Mouse (Mus musculus): Measurements from ENCODE around the gene Map1b. TPM values are rescaled to one million over a fixed set of nuclear protein-coding genes. Genes with fewer than 3 reads are reported as not detected.

Map1b gene
- polyA plus RNA-seq, 1 experiment from 2014 or later, result 88.0 TPM

GRCm38 (mm10) chr13:99450766-99451165 lies 65.6 kb downstream of the Map1b start:
- H3K27ac ChIP-seq (ENCODE audit: low read length), result no peak overlapping the region
- H3K27me3 ChIP-seq (ENCODE audit: control insufficient read depth, insufficient read depth, low read length), result no peaks in the 10 kb centered on the region
- 73% methylated on average over 7 of the region's 7 CpGs for WGBS
- peaks cover 25% of the 10 kb centered on the region for H3K4me1 ChIP-seq (ENCODE audit: control insufficient read depth, insufficient read depth, low read length)
- no peak; the same call in 1 of the 2 replicates for ATAC-seq (replicated peaks; ENCODE audit: extremely low read depth, insufficient read depth, low FRiP score)
- no peaks in the 10 kb centered on the region for H3K9me3 ChIP-seq (replicated peaks; ENCODE audit: control insufficient read depth, low read length)
- no peak overlapping the region for H3K4me3 ChIP-seq (ENCODE audit: low read length)
- no peak overlapping the region for H3K4me2 ChIP-seq (ENCODE audit: low read depth, low read length)
- H3K9ac ChIP-seq (ENCODE audit: low read length), result no peak overlapping the region
- no peaks in the 10 kb centered on the region for H3K36me3 ChIP-seq (ENCODE audit: control insufficient read depth, insufficient read depth)

- Histone ChIP-seq H3K4me3 (ENCODE audit: low read length) (no peak overlapping the region), H3K4me2 (ENCODE audit: low read depth, low read length) (no peak overlapping the region), H3K36me3 (ENCODE audit: control insufficient read depth, insufficient read depth) (no peaks in the 10 kb centered on the region), H3K27me3 (ENCODE audit: control insufficient read depth, insufficient read depth, low read length) (no peaks in the 10 kb centered on the region), H3K9ac (ENCODE audit: low read length) (no peak overlapping the region), H3K9me3 (replicated peaks; ENCODE audit: control insufficient read depth, low read length) (no peaks in the 10 kb centered on the region), H3K27ac (ENCODE audit: low read length) (no peak overlapping the region), H3K4me1 (ENCODE audit: control insufficient read depth, insufficient read depth, low read length) (peaks cover 21% of the 10 kb centered on the region)
- 77% methylated on average over 4 of the region's 4 CpGs for WGBS
- no peak for ATAC-seq (replicated peaks; ENCODE audit: extremely low read depth, insufficient read depth, low FRiP score)
Observed at GRCm38 (mm10) chr13:99449547-99449946, 66.8 kb downstream of the Map1b start.

GRCm38 (mm10) chr13:99448278-99448677 lies 68.1 kb downstream of the Map1b start:
- Histone ChIP-seq H3K9me3 (replicated peaks; ENCODE audit: control insufficient read depth, low read length) (no peaks in the 10 kb centered on the region), H3K27me3 (ENCODE audit: control insufficient read depth, insufficient read depth, low read length) (no peaks in the 10 kb centered on the region), H3K4me1 (ENCODE audit: control insufficient read depth, insufficient read depth, low read length) (peaks cover 23% of the 10 kb centered on the region), H3K4me3 (ENCODE audit: low read length) (no peak overlapping the region), H3K27ac (ENCODE audit: low read length) (no peak overlapping the region), H3K36me3 (ENCODE audit: control insufficient read depth, insufficient read depth) (no peaks in the 10 kb centered on the region), H3K4me2 (ENCODE audit: low read depth, low read length) (no peak overlapping the region), H3K9ac (ENCODE audit: low read length) (no peak overlapping the region)
- no peak for ATAC-seq (replicated peaks; ENCODE audit: extremely low read depth, insufficient read depth, low FRiP score)
- WGBS, result 72% methylated on average over 4 of the region's 4 CpGs

- Histone ChIP-seq H3K9ac (ENCODE audit: low read length) (no peak overlapping the region), H3K4me3 (ENCODE audit: low read length) (no peak overlapping the region), H3K27ac (ENCODE audit: low read length) (no peak overlapping the region), H3K9me3 (replicated peaks; ENCODE audit: control insufficient read depth, low read length) (no peaks in the 10 kb centered on the region), H3K36me3 (ENCODE audit: control insufficient read depth, insufficient read depth) (no peaks in the 10 kb centered on the region), H3K27me3 (ENCODE audit: control insufficient read depth, insufficient read depth, low read length) (no peaks in the 10 kb centered on the region), H3K4me1 (ENCODE audit: control insufficient read depth, insufficient read depth, low read length) (peaks cover 23% of the 10 kb centered on the region), H3K4me2 (ENCODE audit: low read depth, low read length) (no peak overlapping the region)
- no peak for ATAC-seq (replicated peaks; ENCODE audit: extremely low read depth, insufficient read depth, low FRiP score)
- 46% methylated on average over 11 of the region's 11 CpGs for WGBS
Observed at GRCm38 (mm10) chr13:99447403-99448199, 68.7 kb downstream of the Map1b start.

- no peak overlapping the region for H3K9ac ChIP-seq (ENCODE audit: low read length)
- no peak for ATAC-seq (replicated peaks; ENCODE audit: extremely low read depth, insufficient read depth, low FRiP score)
- no peak overlapping the region for H3K4me2 ChIP-seq (ENCODE audit: low read depth, low read length)
- H3K27me3 ChIP-seq (ENCODE audit: control insufficient read depth, insufficient read depth, low read length), result no peaks in the 10 kb centered on the region
- H3K4me3 ChIP-seq (ENCODE audit: low read length), result no peak overlapping the region
- no peaks in the 10 kb centered on the region for H3K36me3 ChIP-seq (ENCODE audit: control insufficient read depth, insufficient read depth)
- whole genome bisulfite sequencing, result 77% methylated on average over 7 of the region's 7 CpGs
- peaks cover 23% of the 10 kb centered on the region for H3K4me1 ChIP-seq (ENCODE audit: control insufficient read depth, insufficient read depth, low read length)
- no peak overlapping the region; the same call in 1 of the 2 replicates for H3K27ac ChIP-seq (ENCODE audit: low read length)
- no peaks in the 10 kb centered on the region for H3K9me3 ChIP-seq (replicated peaks; ENCODE audit: control insufficient read depth, low read length)
Observed at GRCm38 (mm10) chr13:99447002-99447401, 69.3 kb downstream of the Map1b start.

- no peaks in the 10 kb centered on the region for H3K27me3 ChIP-seq (ENCODE audit: control insufficient read depth, insufficient read depth, low read length)
- WGBS, result 7% methylated on average over 6 of the region's 6 CpGs
- H3K4me1 ChIP-seq (ENCODE audit: control insufficient read depth, insufficient read depth, low read length), result peaks cover 16% of the 10 kb centered on the region
- H3K27ac ChIP-seq (ENCODE audit: low read length), result no peak overlapping the region
- no peak overlapping the region for H3K4me3 ChIP-seq (ENCODE audit: low read length)
- H3K4me2 ChIP-seq (ENCODE audit: low read depth, low read length), result no peak overlapping the region
- no peak for ATAC-seq (replicated peaks; ENCODE audit: extremely low read depth, insufficient read depth, low FRiP score)
- H3K36me3 ChIP-seq (ENCODE audit: control insufficient read depth, insufficient read depth), result peaks cover 7% of the 10 kb centered on the region
- H3K9ac ChIP-seq (ENCODE audit: low read length), result no peak overlapping the region
- H3K9me3 ChIP-seq (replicated peaks; ENCODE audit: control insufficient read depth, low read length), result no peaks in the 10 kb centered on the region
Observed at GRCm38 (mm10) chr13:99444880-99445279, 71.5 kb downstream of the Map1b start.

GRCm38 (mm10) chr13:99444431-99444871 lies 71.9 kb downstream of the Map1b start:
- H3K9ac ChIP-seq (ENCODE audit: low read length), result no peak overlapping the region
- peaks cover 16% of the 10 kb centered on the region for H3K4me1 ChIP-seq (ENCODE audit: control insufficient read depth, insufficient read depth, low read length)
- ATAC-seq (replicated peaks; ENCODE audit: extremely low read depth, insufficient read depth, low FRiP score), result no peak
- H3K4me2 ChIP-seq (ENCODE audit: low read depth, low read length), result no peak overlapping the region
- H3K27me3 ChIP-seq (ENCODE audit: control insufficient read depth, insufficient read depth, low read length), result no peaks in the 10 kb centered on the region
- H3K9me3 ChIP-seq (replicated peaks; ENCODE audit: control insufficient read depth, low read length), result no peaks in the 10 kb centered on the region
- no peak overlapping the region for H3K27ac ChIP-seq (ENCODE audit: low read length)
- 43% methylated on average over 10 of the region's 10 CpGs for WGBS
- no peak overlapping the region for H3K4me3 ChIP-seq (ENCODE audit: low read length)
- H3K36me3 ChIP-seq (ENCODE audit: control insufficient read depth, insufficient read depth), result peaks cover 10% of the 10 kb centered on the region

- H3K4me2 ChIP-seq (ENCODE audit: low read depth, low read length), result no peak overlapping the region
Observed at GRCm38 (mm10) chr13:99443484-99444175, 72.7 kb downstream of the Map1b start.

More at GRCm38 (mm10) chr13:99443484-99444175, 72.7 kb downstream of the Map1b start:
- H3K36me3 ChIP-seq (ENCODE audit: control insufficient read depth, insufficient read depth), result peaks cover 10% of the 10 kb centered on the region
- peaks cover 16% of the 10 kb centered on the region for H3K4me1 ChIP-seq (ENCODE audit: control insufficient read depth, insufficient read depth, low read length)
- no peak for ATAC-seq (replicated peaks; ENCODE audit: extremely low read depth, insufficient read depth, low FRiP score)
- H3K27me3 ChIP-seq (ENCODE audit: control insufficient read depth, insufficient read depth, low read length), result no peaks in the 10 kb centered on the region
- H3K9ac ChIP-seq (ENCODE audit: low read length), result no peak overlapping the region
- H3K9me3 ChIP-seq (replicated peaks; ENCODE audit: control insufficient read depth, low read length), result no peaks in the 10 kb centered on the region
- 86% methylated on average over 7 of the region's 7 CpGs for WGBS
- no peak overlapping the region for H3K4me3 ChIP-seq (ENCODE audit: low read length)
- no peak overlapping the region for H3K27ac ChIP-seq (ENCODE audit: low read length)

All from heart, embryonic 16.5 days (tissue).